ENCODE assay signal across 8 mouse cellular contexts in genomic region chr15:37005793-37006474, GRCm38 (mm10). TPM values are rescaled to one million over a fixed set of nuclear protein-coding genes. Genes with fewer than 3 reads are reported as not detected.
DNase-seq lines count a peak whose midpoint lies in the region; ATAC-seq and TF ChIP-seq lines count a peak whose summit lies in the region.

No protein-coding gene starts in this region.

- TF ChIP-seq POLR2A in olfactory bulb, adult 2 months (IDR thresholded peaks at IDR 0.05; ENCODE audit: insufficient read depth, low read depth, low read length): no peak

- peak overlapping the region; percentile 95 for H3K27ac ChIP-seq in lung, embryonic 15.5 days
- peak overlapping the region; percentile 96 for H3K27ac ChIP-seq in embryonic facial prominence, embryonic 14.5 days (replicated peaks; ENCODE audit: low read depth, low read length)
- peak overlapping the region; percentile 100 for H3K27ac ChIP-seq in limb, embryonic 10.5 days
- no peak overlapping the region for H3K27ac ChIP-seq in olfactory bulb, adult 2 months (ENCODE audit: insufficient read depth, low read depth, low read length)

- no peaks in the 10 kb centered on the region for H3K27me3 ChIP-seq in lung, embryonic 15.5 days
- no peaks in the 10 kb centered on the region for H3K27me3 ChIP-seq in embryonic facial prominence, embryonic 14.5 days (replicated peaks; ENCODE audit: control insufficient read depth, insufficient read depth, low read length)
- no peaks in the 10 kb centered on the region for H3K27me3 ChIP-seq in limb, embryonic 10.5 days (ENCODE audit: low read depth, poor library complexity, severe bottlenecking)

- H3K4me1 ChIP-seq in lung, embryonic 15.5 days: peaks cover 24% of the 10 kb centered on the region
- 0 out of 2 replicates have a peak, but pooled peaks cover 14% of the 10 kb centered on the region for H3K4me1 ChIP-seq in embryonic facial prominence, embryonic 14.5 days (ENCODE audit: control insufficient read depth, insufficient read depth, low read length)
- H3K4me1 ChIP-seq in limb, embryonic 10.5 days: peaks cover 25% of the 10 kb centered on the region
- H3K4me1 ChIP-seq in olfactory bulb, adult 2 months (ENCODE audit: control insufficient read depth, insufficient read depth, low read length): peaks cover 2% of the 10 kb centered on the region; the same call in 1 of the 2 replicates

- no peaks in the 10 kb centered on the region for H3K9me3 ChIP-seq in lung, embryonic 15.5 days
- no peaks in the 10 kb centered on the region for H3K9me3 ChIP-seq in embryonic facial prominence, embryonic 14.5 days (ENCODE audit: control insufficient read depth, low read length)
- no peaks in the 10 kb centered on the region for H3K9me3 ChIP-seq in limb, embryonic 10.5 days (replicated peaks)

- peak overlapping the region; percentile 52 for H3K4me2 ChIP-seq in lung, embryonic 15.5 days
- peak overlapping the region; percentile 56 for H3K4me2 ChIP-seq in embryonic facial prominence, embryonic 14.5 days (ENCODE audit: low read depth, low read length)

- no peak for TF ChIP-seq CTCF in olfactory bulb, adult 2 months (IDR thresholded peaks at IDR 0.05; ENCODE audit: insufficient read depth, low read depth, low read length)

- peak overlapping the region; percentile 85 for H3K4me3 ChIP-seq in lung, embryonic 15.5 days
- peak overlapping the region; percentile 97 for H3K4me3 ChIP-seq in embryonic facial prominence, embryonic 14.5 days (ENCODE audit: low read depth, low read length)
- H3K4me3 ChIP-seq in limb, embryonic 10.5 days: peak overlapping the region; percentile 91
- peak overlapping the region; percentile 93 for H3K4me3 ChIP-seq in olfactory bulb, adult 2 months (ENCODE audit: insufficient read depth, low read depth, low read length)

- no peak for DNase-seq in lung, adult 18-20 months
- DNase-seq in embryonic facial prominence, embryonic 14.5 days (ENCODE audit: low spot score): no peak
- no peak for DNase-seq in limb, embryonic 10.5 days (ENCODE audit: low spot score)
- no peak for DNase-seq in cerebellum, adult 11 months
- no peak for DNase-seq in T-cell, adult 2 months (ENCODE audit: low spot score)
- DNase-seq in ovary, postnatal 10 days (ENCODE audit: low spot score): no peak

- 32% methylated on average over 7 of the region's 7 CpGs for WGBS in lung, embryonic 15.5 days
- 36% methylated on average over 7 of the region's 7 CpGs for WGBS in embryonic facial prominence, embryonic 14.5 days
- WGBS in limb, embryonic 10.5 days: 41% methylated on average over 7 of the region's 7 CpGs
- 38% methylated on average over 7 of the region's 7 CpGs for WGBS in olfactory bulb, adult 2 months

- H3K36me3 ChIP-seq in lung, embryonic 15.5 days: peaks cover 23% of the 10 kb centered on the region
- peaks cover 24% of the 10 kb centered on the region for H3K36me3 ChIP-seq in embryonic facial prominence, embryonic 14.5 days (ENCODE audit: control insufficient read depth, insufficient read depth, low read length)
- peaks cover 46% of the 10 kb centered on the region for H3K36me3 ChIP-seq in limb, embryonic 10.5 days

- H3K9ac ChIP-seq in lung, embryonic 15.5 days: peak overlapping the region; percentile 97
- H3K9ac ChIP-seq in embryonic facial prominence, embryonic 14.5 days (ENCODE audit: low read depth, low read length): peak overlapping the region; percentile 98

- no peak for ATAC-seq in lung, embryonic 15.5 days (ENCODE audit: borderline replicate concordance, extremely low read depth, low FRiP score, low TSS enrichment)
- ATAC-seq in embryonic facial prominence, embryonic 14.5 days (ENCODE audit: low read depth): no peak

RNA-seq across cellular contexts. Expression of gene Zfp706, which starts 1.6 kb away (rescaled TPM):
- 418 and 443 TPM in 2 replicates for polyA plus RNA-seq in lung, embryonic 15.5 days (2015; fragmentation: Nextera tagmentation; extraction: Ambion mirVana)
- 379 and 391 TPM in 2 replicates for polyA plus RNA-seq in embryonic facial prominence, embryonic 14.5 days (2014; fragmentation: Nextera tagmentation; extraction: Ambion mirVana)
- 509 and 547 TPM in 2 replicates for polyA plus RNA-seq in limb, embryonic 10.5 days (2016; fragmentation: Nextera tagmentation; extraction: Ambion mirVana)
- polyA plus RNA-seq in olfactory bulb, adult 2 months (2012; ENCODE audit: insufficient read depth, insufficient read length, low replicate concordance, missing spikeins): not detected in 2 replicates

Comparison
In these comparisons a context has a peak if more than half of its experiments do, and no peak if none do; other contexts are left out.
1. RNA of gene Zfp706, which starts 1.6 kb away (polyA plus RNA-seq): 509 to 547 TPM in limb, embryonic 10.5 days, 418 to 443 TPM in lung, embryonic 15.5 days and 379 to 391 TPM in embryonic facial prominence, embryonic 14.5 days; not detected in olfactory bulb, adult 2 months; every median in the first group is over 10 times any median in the second.
2. Peak in every context shown above with its lines, with median percentiles within 50 percentile points of each other: H3K4me3 ChIP-seq.